Mouse (Mus musculus): Measurements from ENCODE around the gene Lbx1. TPM values are rescaled to one million over a fixed set of nuclear protein-coding genes. Genes with fewer than 3 reads are reported as not detected.

Lbx1 gene
- polyA plus RNA-seq, 1 experiment: not detected

DNA sequence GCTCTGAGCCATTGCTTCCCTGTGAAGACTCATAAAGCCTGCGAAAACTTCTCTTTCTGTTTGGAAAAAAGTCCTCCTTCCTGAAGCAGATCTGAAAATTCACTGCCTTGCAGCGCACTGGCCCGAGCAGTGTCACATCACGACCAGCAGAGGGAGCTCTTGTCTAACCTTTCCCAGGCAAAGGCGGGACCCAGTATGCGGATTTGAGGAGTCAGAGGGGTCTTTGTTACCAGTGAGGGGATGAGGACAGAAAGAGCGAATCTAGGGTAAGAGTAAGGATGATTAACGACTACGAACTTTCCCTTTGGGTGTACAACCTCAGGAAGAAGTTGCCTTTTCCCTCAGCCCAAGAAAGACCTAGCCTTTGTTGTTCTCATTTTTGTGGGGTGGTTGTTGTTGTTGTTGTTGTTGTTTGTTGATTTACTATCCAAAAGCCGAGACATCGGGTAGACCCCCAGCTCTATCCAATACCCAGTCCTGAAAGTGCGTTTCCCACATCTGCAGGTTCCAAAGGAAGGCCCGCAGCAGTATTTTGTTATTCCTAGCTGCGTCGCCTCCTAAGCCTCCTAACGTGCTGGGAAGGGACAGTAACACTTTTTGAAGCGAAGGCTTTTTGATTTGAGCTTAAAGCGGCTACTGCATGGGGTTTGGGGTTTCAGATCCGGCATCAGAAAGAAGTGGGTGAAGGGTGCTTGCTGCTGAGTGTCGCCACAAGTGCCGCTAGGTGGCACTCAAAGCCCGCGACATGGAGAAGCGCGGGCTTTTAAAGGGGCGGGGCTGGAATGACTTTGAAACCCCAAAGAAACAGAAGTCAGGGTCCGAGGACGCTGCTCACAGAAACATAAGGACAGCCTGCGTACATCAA lies 14.8 kb downstream of the Lbx1 start:
- Histone ChIP-seq H3K36me3 (ENCODE audit: control insufficient read depth, insufficient read depth, low read length, poor library complexity, severe bottlenecking) (no peaks in the 10 kb centered on the region), H3K27me3 (ENCODE audit: control insufficient read depth, insufficient read depth, low read length, poor library complexity, severe bottlenecking) (peaks cover 3% of the 10 kb centered on the region), H3K4me3 (ENCODE audit: low read depth, low read length) (peak overlapping the region; percentile 65), H3K9ac (ENCODE audit: low read depth, poor library complexity, severe bottlenecking) (0 out of 2 replicates have a peak overlapping the region, but pooled peaks have one; percentile 39), H3K4me1 (ENCODE audit: control insufficient read depth, insufficient read depth, low read length) (peaks cover 1% of the 10 kb centered on the region), H3K9me3 (replicated peaks; ENCODE audit: control insufficient read depth, insufficient read depth, low read length, poor library complexity, severe bottlenecking) (no peaks in the 10 kb centered on the region), H3K27ac (ENCODE audit: insufficient read depth, low read length) (no peak overlapping the region)
- TF ChIP-seq CTCF (IDR thresholded peaks at IDR 0.05; ENCODE audit: low read depth, low read length) (peak; percentile 97), EP300 (IDR thresholded peaks at IDR 0.05; ENCODE audit: insufficient read depth, low read depth, low read length) (no peak)

DNA sequence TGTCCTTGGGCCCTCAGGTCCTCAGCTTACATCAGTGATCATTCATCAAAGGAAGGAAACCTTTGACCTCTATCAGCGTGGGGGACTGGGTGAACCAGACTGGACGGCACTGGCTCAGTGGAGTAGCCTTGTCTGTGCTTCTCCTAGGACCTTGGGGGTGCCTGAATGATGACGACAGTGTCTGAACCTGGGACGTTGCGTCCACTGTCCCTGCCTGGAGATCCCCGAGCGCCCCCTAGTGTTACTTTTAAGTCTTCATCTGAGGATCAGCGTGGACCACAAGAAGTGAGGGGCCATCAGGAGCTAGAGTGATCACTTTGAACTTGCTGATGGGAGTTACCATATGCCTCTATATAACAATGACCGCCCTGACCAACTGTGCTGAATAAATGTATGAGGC lies 19.4 kb downstream of the Lbx1 start:
- TF ChIP-seq POLR2A (IDR thresholded peaks at IDR 0.05; ENCODE audit: insufficient read depth, low read length): no peak
- no peak for TF ChIP-seq EP300 (IDR thresholded peaks at IDR 0.05; ENCODE audit: insufficient read depth, low read depth, low read length)
- peak; percentile 87 for TF ChIP-seq CTCF (IDR thresholded peaks at IDR 0.05; ENCODE audit: low read depth, low read length)
- H3K27ac ChIP-seq (ENCODE audit: insufficient read depth, low read length): no peak overlapping the region
- H3K36me3 ChIP-seq (ENCODE audit: control insufficient read depth, insufficient read depth, low read length, poor library complexity, severe bottlenecking): no peaks in the 10 kb centered on the region
- no peak overlapping the region for H3K9ac ChIP-seq (ENCODE audit: low read depth, poor library complexity, severe bottlenecking)
- no peak overlapping the region for H3K4me3 ChIP-seq (ENCODE audit: low read depth, low read length)
- H3K9me3 ChIP-seq (replicated peaks; ENCODE audit: control insufficient read depth, insufficient read depth, low read length, poor library complexity, severe bottlenecking): no peaks in the 10 kb centered on the region
- H3K27me3 ChIP-seq (ENCODE audit: control insufficient read depth, insufficient read depth, low read length, poor library complexity, severe bottlenecking): no peaks in the 10 kb centered on the region
- H3K4me1 ChIP-seq (ENCODE audit: control insufficient read depth, insufficient read depth, low read length): no peaks in the 10 kb centered on the region

DNA sequence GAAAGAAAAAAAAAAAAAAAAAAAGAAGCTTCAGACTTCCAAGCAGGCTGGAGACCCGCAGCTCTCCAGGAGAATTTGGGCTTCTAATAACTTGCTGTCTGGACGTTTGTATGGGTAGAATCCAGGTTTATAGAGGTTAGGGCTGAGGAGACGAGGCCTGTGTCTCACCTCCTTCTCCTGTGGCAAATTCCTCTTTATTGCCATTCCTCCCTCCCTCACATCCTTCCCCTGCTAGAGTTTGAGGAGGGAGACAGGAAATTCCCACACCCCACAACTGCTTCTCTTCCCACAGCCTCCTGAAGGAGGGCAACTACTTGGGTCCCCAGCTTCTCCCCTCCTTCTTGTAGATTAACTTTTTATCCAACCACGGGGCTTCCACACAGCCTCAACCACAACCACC lies 20.2 kb downstream of the Lbx1 start:
- no peaks in the 10 kb centered on the region for H3K27me3 ChIP-seq (ENCODE audit: control insufficient read depth, insufficient read depth, low read length, poor library complexity, severe bottlenecking)
- no peaks in the 10 kb centered on the region for H3K36me3 ChIP-seq (ENCODE audit: control insufficient read depth, insufficient read depth, low read length, poor library complexity, severe bottlenecking)
- H3K27ac ChIP-seq (ENCODE audit: insufficient read depth, low read length): no peak overlapping the region
- H3K4me3 ChIP-seq (ENCODE audit: low read depth, low read length): no peak overlapping the region
- H3K4me1 ChIP-seq (ENCODE audit: control insufficient read depth, insufficient read depth, low read length): no peaks in the 10 kb centered on the region
- no peak overlapping the region for H3K9ac ChIP-seq (ENCODE audit: low read depth, poor library complexity, severe bottlenecking)
- TF ChIP-seq EP300 (IDR thresholded peaks at IDR 0.05; ENCODE audit: insufficient read depth, low read depth, low read length) (no peak), CTCF (IDR thresholded peaks at IDR 0.05; ENCODE audit: low read depth, low read length) (no peak), POLR2A (IDR thresholded peaks at IDR 0.05; ENCODE audit: insufficient read depth, low read length) (no peak)
- no peaks in the 10 kb centered on the region for H3K9me3 ChIP-seq (replicated peaks; ENCODE audit: control insufficient read depth, insufficient read depth, low read length, poor library complexity, severe bottlenecking)

DNA sequence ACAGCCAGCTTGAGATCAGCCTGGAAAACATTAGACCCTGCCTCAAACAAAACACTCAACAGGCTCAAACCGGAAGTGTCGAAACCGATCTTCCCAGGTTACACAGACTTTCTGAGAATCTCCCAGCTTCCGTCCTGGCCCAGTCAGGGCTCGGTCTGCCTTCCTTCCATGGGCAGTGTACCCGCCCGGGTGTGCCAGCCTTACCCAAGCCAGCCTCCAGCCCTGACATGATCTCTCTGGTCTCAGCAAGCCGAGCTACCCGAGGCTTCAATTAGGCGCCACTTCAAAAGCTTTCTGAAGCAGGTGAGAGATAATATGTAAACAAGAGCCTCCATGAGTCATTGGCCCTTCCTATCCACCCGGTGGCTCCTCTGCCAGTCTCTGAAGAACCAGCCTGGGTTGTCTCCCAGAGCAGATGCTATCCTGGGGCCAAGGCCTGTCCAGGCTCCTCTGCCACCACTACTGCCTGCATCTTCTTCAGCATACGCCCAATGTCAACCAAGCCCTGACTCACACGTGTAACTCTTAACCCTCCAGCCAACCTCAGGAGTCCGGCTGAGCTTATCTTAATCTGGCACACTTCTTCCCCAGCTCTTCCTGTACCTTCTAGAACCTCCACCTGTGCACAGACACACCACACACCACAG lies 25.7 kb downstream of the Lbx1 start:
- TF ChIP-seq POLR2A (IDR thresholded peaks at IDR 0.05; ENCODE audit: insufficient read depth, low read length) (no peak), CTCF (IDR thresholded peaks at IDR 0.05; ENCODE audit: low read depth, low read length) (no peak), EP300 (IDR thresholded peaks at IDR 0.05; ENCODE audit: insufficient read depth, low read depth, low read length) (no peak)
- peaks cover 4% of the 10 kb centered on the region for H3K4me1 ChIP-seq (ENCODE audit: control insufficient read depth, insufficient read depth, low read length)
- no peak overlapping the region for H3K27ac ChIP-seq (ENCODE audit: insufficient read depth, low read length)
- no peaks in the 10 kb centered on the region for H3K36me3 ChIP-seq (ENCODE audit: control insufficient read depth, insufficient read depth, low read length, poor library complexity, severe bottlenecking)
- no peaks in the 10 kb centered on the region for H3K27me3 ChIP-seq (ENCODE audit: control insufficient read depth, insufficient read depth, low read length, poor library complexity, severe bottlenecking)
- no peak overlapping the region for H3K4me3 ChIP-seq (ENCODE audit: low read depth, low read length)
- H3K9ac ChIP-seq (ENCODE audit: low read depth, poor library complexity, severe bottlenecking): no peak overlapping the region
- peaks cover 6% of the 10 kb centered on the region; the same call in 1 of the 2 replicates for H3K9me3 ChIP-seq (replicated peaks; ENCODE audit: control insufficient read depth, insufficient read depth, low read length, poor library complexity, severe bottlenecking)

DNA sequence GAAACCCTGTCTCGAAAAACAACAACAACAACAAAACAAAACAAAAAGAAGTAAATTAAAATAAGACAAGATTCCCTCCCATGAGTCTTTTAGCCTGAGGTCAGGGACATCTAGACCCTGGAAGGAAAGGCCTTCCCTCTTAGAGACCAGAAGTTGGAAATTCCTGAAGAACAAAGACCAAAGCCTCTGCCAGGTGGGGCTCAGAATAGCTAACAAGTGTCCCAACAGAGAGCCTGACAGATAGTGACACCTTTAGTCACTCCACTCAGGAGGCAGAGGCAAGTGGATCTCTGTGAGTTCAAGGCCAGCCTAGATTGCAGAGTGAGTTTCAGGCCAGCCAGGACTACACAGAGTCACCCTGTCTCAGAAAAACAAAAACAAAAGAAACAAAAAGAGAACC lies 26.4 kb downstream of the Lbx1 start:
- Histone ChIP-seq H3K4me3 (ENCODE audit: low read depth, low read length) (no peak overlapping the region), H3K9ac (ENCODE audit: low read depth, poor library complexity, severe bottlenecking) (no peak overlapping the region), H3K36me3 (ENCODE audit: control insufficient read depth, insufficient read depth, low read length, poor library complexity, severe bottlenecking) (no peaks in the 10 kb centered on the region), H3K27me3 (ENCODE audit: control insufficient read depth, insufficient read depth, low read length, poor library complexity, severe bottlenecking) (no peaks in the 10 kb centered on the region), H3K27ac (ENCODE audit: insufficient read depth, low read length) (no peak overlapping the region), H3K9me3 (replicated peaks; ENCODE audit: control insufficient read depth, insufficient read depth, low read length, poor library complexity, severe bottlenecking) (peaks cover 6% of the 10 kb centered on the region; the same call in 1 of the 2 replicates), H3K4me1 (ENCODE audit: control insufficient read depth, insufficient read depth, low read length) (peaks cover 4% of the 10 kb centered on the region)
- TF ChIP-seq EP300 (IDR thresholded peaks at IDR 0.05; ENCODE audit: insufficient read depth, low read depth, low read length) (no peak), CTCF (IDR thresholded peaks at IDR 0.05; ENCODE audit: low read depth, low read length) (no peak), POLR2A (IDR thresholded peaks at IDR 0.05; ENCODE audit: insufficient read depth, low read length) (no peak)
